Mouse (Mus musculus) kidney, postnatal 25 days (tissue): ENCODE measurements around the gene Celf2.
A peak's percentile ranks its signal among the peaks of the same experiment; 100 is the strongest.

Source experiments
- DNase-seq, 2 experiments: peaks; one replicate each; pipeline ENCODE4 v3.0.0; 2021; ENCODE audit warnings: mixed read lengths in 2 of 2

The Celf2 gene

GRCm38 (mm10) chr2:6723602-6724001, 785.8 kb downstream of the Celf2 start:
- no peak for DNase-seq

DNA sequence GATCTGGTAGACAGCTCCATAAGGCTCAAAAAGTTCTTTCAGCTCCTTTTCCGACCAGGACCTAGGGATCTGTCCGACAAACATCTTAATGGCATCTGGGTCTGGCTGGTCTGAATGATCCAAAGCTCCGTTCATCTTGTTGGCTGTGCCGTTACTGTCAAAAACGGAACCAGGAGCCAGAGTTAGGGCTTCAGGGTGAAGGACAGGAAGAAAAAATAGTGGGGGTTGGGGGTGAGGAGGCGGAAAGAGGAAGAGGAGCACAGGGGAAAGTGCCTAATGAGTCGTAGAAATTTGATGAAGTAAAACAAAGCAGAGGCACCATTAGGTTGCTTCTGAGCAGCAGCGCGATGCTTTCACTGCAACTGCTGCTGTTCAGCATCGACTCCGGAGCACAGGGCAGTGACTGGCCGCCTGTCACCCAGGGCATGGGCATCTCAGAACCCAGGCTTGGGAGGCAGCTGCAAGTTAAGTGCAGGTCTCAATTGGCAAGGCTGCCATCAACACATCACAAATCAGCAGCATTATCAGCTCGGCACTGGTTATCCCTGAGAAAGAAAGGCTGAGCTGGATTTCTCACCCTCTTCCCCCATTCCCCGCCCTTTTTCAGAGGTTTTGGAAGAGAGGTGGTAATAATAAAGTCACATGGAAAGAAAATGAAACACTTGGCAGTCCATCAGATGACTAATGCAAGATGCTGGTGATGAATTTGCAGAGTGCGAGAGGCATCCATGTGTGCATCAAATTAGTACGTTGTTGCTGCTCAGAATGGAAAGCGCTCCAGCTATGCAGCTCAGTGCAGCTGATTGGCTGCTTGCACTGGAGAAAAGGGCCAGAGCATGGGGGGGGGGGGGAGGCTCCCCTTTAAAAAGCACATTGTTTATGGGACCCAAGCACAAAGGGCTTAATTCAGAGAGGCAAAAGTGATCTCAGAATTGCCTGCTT, 787.6 kb downstream of the Celf2 start:
- no peak for DNase-seq

GRCm38 (mm10) chr2:6720753-6721459, 788.5 kb downstream of the Celf2 start:
- DNase-seq, result peak; percentile 18 to 46

DNA sequence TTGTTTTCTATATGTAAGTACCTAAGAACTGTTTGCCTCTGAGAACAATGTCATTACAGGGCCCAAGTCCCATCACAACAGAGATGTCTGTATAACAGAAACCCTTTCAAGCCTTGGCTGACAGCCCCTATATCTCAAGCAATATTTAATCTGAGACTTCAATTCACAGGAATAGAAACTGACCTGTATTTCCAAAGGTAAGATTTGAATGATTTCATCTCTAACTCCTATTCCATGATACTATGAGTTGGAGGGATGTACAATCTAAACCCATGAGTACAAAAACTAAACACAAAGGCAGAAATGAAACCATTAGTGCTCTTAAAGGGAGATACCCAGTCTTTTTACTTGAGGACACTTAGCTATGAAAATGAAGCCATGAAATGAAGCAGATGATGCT, 790.5 kb downstream of the Celf2 start:
- DNase-seq, result no peak

GRCm38 (mm10) chr2:6717953-6718352, 791.4 kb downstream of the Celf2 start:
- no peak for DNase-seq

GRCm38 (mm10) chr2:6715562-6715961, 793.8 kb downstream of the Celf2 start:
- DNase-seq, result no peak

GRCm38 (mm10) chr2:6713529-6713928, 795.8 kb downstream of the Celf2 start:
- no peak for DNase-seq

- no peak for DNase-seq
Measured at GRCm38 (mm10) chr2:6710687-6711430, 798.5 kb downstream of the Celf2 start.

DNA sequence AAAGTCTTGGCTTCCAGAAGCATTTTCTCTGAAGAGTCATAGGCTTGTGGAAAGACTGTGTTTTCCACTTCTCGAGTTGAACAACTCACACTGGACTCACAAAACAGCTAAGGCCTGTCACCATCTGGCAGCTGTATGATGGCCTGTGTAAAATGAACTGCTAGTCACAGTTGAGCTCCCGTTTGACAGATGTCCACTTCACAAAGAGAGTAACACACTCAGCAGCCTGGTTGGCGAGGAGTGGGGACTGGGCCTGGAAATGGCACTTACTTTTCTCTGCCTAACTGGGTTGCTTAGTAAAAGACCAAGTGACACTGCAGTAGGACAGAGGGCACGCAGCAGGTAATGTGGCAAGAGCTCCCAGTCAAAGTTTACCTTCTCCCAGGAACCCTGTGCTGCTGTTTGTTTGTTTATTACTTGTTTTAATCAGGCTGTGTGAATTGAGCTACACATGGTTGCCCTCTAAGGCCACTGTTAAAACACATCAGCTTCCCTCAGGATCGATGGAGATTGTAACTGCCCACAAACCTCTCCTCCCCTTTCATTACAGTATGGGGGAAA, 801.3 kb downstream of the Celf2 start:
- peak in 1 of 2 experiments; percentile 32 for DNase-seq

DNA sequence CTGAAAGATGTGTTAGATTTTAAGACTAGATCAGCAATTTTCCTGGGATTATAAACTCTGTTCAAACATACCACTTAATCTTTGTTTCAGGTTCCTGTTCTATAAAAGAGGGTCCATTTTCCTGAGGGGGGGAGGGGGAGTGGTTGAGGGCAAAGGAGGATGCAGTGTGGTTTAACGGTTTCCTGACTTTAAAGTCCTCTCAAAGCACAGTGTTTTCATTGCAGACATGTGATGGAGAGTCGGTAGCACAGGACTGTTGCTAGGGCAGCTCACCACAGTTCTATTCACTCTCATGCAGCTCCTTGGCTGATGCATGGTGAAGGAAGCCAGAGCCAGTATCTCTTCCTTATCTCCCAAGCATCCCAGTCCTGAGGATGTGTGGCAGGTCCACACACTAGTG, 802.1 kb downstream of the Celf2 start:
- DNase-seq, result no peak

- DNase-seq, result no peak
Measured at GRCm38 (mm10) chr2:6705929-6706739, 803.2 kb downstream of the Celf2 start.

- no peak for DNase-seq
Measured at GRCm38 (mm10) chr2:6705475-6705874, 803.9 kb downstream of the Celf2 start.

DNA sequence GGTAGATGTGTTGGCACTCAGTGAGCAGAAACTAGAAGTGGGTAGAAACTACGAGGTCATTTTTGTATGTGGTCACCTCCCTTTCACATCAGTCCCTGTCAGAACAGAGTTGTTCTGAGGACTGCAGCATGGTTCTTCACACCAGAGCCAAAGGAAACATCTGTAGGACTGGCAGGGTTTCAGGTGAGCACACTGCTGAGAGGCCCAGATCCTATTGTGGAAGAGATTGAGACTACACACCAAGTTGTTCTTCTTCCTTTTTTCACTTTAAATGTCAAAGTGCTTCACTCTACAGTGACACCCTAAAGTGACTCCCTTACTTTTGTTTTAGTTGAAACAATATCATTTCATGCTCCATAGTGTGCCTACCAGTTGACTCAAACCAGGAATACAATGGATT, 804.6 kb downstream of the Celf2 start:
- no peak for DNase-seq

GRCm38 (mm10) chr2:6704342-6704741, 805.0 kb downstream of the Celf2 start:
- DNase-seq, result no peak

- DNase-seq, result no peak
Measured at GRCm38 (mm10) chr2:6696326-6696725, 813.0 kb downstream of the Celf2 start.

GRCm38 (mm10) chr2:6695353-6695951, 813.9 kb downstream of the Celf2 start:
- DNase-seq, result no peak

DNA sequence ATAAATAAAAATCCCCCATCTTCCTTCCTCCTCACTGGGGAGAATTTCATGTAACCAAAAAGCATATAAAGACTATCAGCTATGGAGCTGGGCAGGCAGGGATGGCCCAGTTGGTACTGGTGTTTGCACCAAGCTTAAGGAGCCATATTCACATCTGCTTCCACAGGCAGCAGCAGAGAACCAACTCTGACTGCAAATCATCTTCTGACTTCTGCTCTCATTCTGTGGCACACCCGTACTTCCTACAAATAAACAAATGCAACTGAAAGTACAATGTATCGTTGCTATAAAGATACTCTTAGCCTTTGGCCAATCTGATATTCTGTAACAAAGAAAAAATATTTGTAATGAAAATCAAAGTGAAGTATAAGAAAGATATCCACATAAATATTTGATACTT, 819.7 kb downstream of the Celf2 start:
- DNase-seq, result no peak

- DNase-seq, result no peak
Measured at GRCm38 (mm10) chr2:6678231-6678630, 831.1 kb downstream of the Celf2 start.

DNA sequence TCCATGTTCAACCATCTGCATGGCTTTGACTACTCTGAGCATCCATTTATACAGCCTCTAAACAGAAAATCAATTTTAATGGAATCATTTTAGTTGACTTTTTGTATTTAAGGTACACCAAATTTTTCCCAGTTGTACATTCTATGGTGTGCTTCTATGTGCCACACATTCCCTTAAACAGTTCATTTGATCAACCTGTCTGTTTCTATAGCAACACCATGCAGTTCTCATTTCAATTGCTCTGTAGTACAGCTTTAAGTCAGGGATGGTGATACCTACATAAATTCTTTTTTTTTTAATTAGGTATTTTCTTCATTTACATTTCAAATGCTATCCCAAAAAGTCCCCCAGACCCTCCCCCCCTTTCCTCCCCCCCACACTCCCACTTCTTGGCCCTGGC, 831.9 kb downstream of the Celf2 start:
- DNase-seq, result no peak

- no peak for DNase-seq
Measured at GRCm38 (mm10) chr2:6674401-6674800, 835.0 kb downstream of the Celf2 start.

GRCm38 (mm10) chr2:6673418-6673817, 835.9 kb downstream of the Celf2 start:
- no peak for DNase-seq

- no peak for DNase-seq
Measured at GRCm38 (mm10) chr2:6667611-6668010, 841.8 kb downstream of the Celf2 start.
